Mouse (Mus musculus): ENCODE measurements around the gene Gabrb2.

GRCm38 (mm10) chr11:42566023-42566422 lies 146.5 kb downstream of the Gabrb2 start:
- TF ChIP-seq CTCF (conservative IDR thresholded peaks at IDR 0.05 in 1 of 2, IDR thresholded peaks at IDR 0.05 in 1 of 2; ENCODE audit: low read depth in 2 of 2, low read length in 2 of 2) = no peak
- no peak for TF ChIP-seq CHD2 (IDR thresholded peaks at IDR 0.05; ENCODE audit: low read length)
- no peak for TF ChIP-seq RCOR1 (conservative IDR thresholded peaks at IDR 0.05; ENCODE audit: low read depth, low read length)
- no peak for TF ChIP-seq NELFE (IDR thresholded peaks at IDR 0.05; ENCODE audit: low read depth, low read length)
- no peak for TF ChIP-seq EP300 (IDR thresholded peaks at IDR 0.05; ENCODE audit: low read length)
- no peak for TF ChIP-seq MAFK (IDR thresholded peaks at IDR 0.05; ENCODE audit: insufficient replicate concordance, low read length)
- no peak for TF ChIP-seq POLR2A (IDR thresholded peaks at IDR 0.05; ENCODE audit: low read depth, low read length)
- no peak for TF ChIP-seq E2F4 (IDR thresholded peaks at IDR 0.05; ENCODE audit: insufficient replicate concordance, low read depth, low read length)
- no peak for TF ChIP-seq HCFC1 (IDR thresholded peaks at IDR 0.05; ENCODE audit: low read depth, low read length)
